ENCODE assay signal across 8 mouse cellular contexts in genomic region chr14:98181545-98181944, GRCm38 (mm10). TPM values are rescaled to one million over a fixed set of nuclear protein-coding genes. Genes with fewer than 3 reads are reported as not detected.
A peak's percentile ranks its signal among the peaks of the same experiment; 100 is the strongest.
DNase-seq lines count a peak whose midpoint lies in the region; ATAC-seq lines count a peak whose summit lies in the region.

No protein-coding gene starts in this region.

- DNase-seq in heart, adult 18-20 months, result peak; percentile 21 to 23
- no peak for DNase-seq in heart, embryonic 10.5 days (ENCODE audit: low spot score)
- peak; percentile 86 for DNase-seq in midbrain, embryonic 11.5 days (ENCODE audit: low spot score, missing footprints)
- DNase-seq in kidney, postnatal 10 days, result peak; percentile 26
- peak; percentile 25 for DNase-seq in retina, postnatal 7 days (ENCODE audit: low read depth, low spot score)
- DNase-seq in thymus, postnatal 0 days (ENCODE audit: low spot score), result no peak

- peak; percentile 54 for ATAC-seq in midbrain, embryonic 11.5 days (ENCODE audit: low FRiP score)
- ATAC-seq in midbrain, embryonic 16.5 days, result no peak
- ATAC-seq in activated CD4-positive, CD25-positive, alpha-beta regulatory T cell, adult 4 months, result no peak

- H3K4me2 ChIP-seq in midbrain, embryonic 11.5 days, result no peak overlapping the region
- H3K4me2 ChIP-seq in midbrain, embryonic 16.5 days (ENCODE audit: low read length), result no peak overlapping the region

- no peak overlapping the region for H3K4me3 ChIP-seq in heart, embryonic 10.5 days
- H3K4me3 ChIP-seq in midbrain, embryonic 11.5 days (ENCODE audit: low read depth, low read length), result no peak overlapping the region
- H3K4me3 ChIP-seq in midbrain, embryonic 16.5 days (ENCODE audit: low read depth, low read length), result no peak overlapping the region

- H3K27me3 ChIP-seq in heart, embryonic 10.5 days (ENCODE audit: insufficient read depth, poor library complexity, severe bottlenecking), result no peaks in the 10 kb centered on the region
- H3K27me3 ChIP-seq in midbrain, embryonic 11.5 days (ENCODE audit: control insufficient read depth, insufficient read depth, low read length), result no peaks in the 10 kb centered on the region
- H3K27me3 ChIP-seq in midbrain, embryonic 16.5 days (ENCODE audit: control insufficient read depth, insufficient read depth, low read depth, low read length), result no peaks in the 10 kb centered on the region

- H3K9me3 ChIP-seq in heart, embryonic 10.5 days, result no peaks in the 10 kb centered on the region
- H3K9me3 ChIP-seq in midbrain, embryonic 11.5 days (ENCODE audit: control insufficient read depth, low read length), result no peaks in the 10 kb centered on the region
- H3K9me3 ChIP-seq in midbrain, embryonic 16.5 days (replicated peaks; ENCODE audit: control insufficient read depth, low read length, poor library complexity, severe bottlenecking), result 0 out of 2 replicates have a peak, but pooled peaks cover 2% of the 10 kb centered on the region

- no peak overlapping the region for H3K27ac ChIP-seq in heart, embryonic 10.5 days
- H3K27ac ChIP-seq in midbrain, embryonic 11.5 days (ENCODE audit: low read depth, low read length), result no peak overlapping the region
- no peak overlapping the region for H3K27ac ChIP-seq in midbrain, embryonic 16.5 days (ENCODE audit: low read length)

- H3K9ac ChIP-seq in midbrain, embryonic 11.5 days (ENCODE audit: low read length), result no peak overlapping the region
- H3K9ac ChIP-seq in midbrain, embryonic 16.5 days (ENCODE audit: low read depth, low read length), result no peak overlapping the region

- WGBS in heart, embryonic 10.5 days, result 0% methylated on average over 1 of the region's 1 CpGs
- 5% methylated on average over 1 of the region's 1 CpGs for WGBS in midbrain, embryonic 11.5 days
- WGBS in midbrain, embryonic 16.5 days, result 5% methylated on average over 1 of the region's 1 CpGs

- peaks cover 7% of the 10 kb centered on the region; the same call in 1 of the 2 replicates for H3K4me1 ChIP-seq in heart, embryonic 10.5 days
- peaks cover 2% of the 10 kb centered on the region; the same call in 1 of the 2 replicates for H3K4me1 ChIP-seq in midbrain, embryonic 11.5 days (ENCODE audit: control insufficient read depth, insufficient read depth, low read length)
- H3K4me1 ChIP-seq in midbrain, embryonic 16.5 days (ENCODE audit: control insufficient read depth, insufficient read depth, low read length), result no peaks in the 10 kb centered on the region

- H3K36me3 ChIP-seq in heart, embryonic 10.5 days, result no peaks in the 10 kb centered on the region
- H3K36me3 ChIP-seq in midbrain, embryonic 11.5 days (ENCODE audit: control insufficient read depth, insufficient read depth, low read length), result no peaks in the 10 kb centered on the region
- H3K36me3 ChIP-seq in midbrain, embryonic 16.5 days (ENCODE audit: control insufficient read depth, insufficient read depth, low read length), result no peaks in the 10 kb centered on the region

RNA-seq across cellular contexts. Expression of gene Dach1, which starts 12.0 kb away (rescaled TPM):
- total RNA-seq in heart, adult 18-20 months (2021), result 1 to 10 TPM; 6.2 to 8.1 TPM
- 3.4 and 4.0 TPM in 2 replicates for polyA plus RNA-seq in heart, embryonic 10.5 days (2016; fragmentation: Nextera tagmentation; extraction: Ambion mirVana)
- polyA plus RNA-seq in midbrain, embryonic 11.5 days (2014; fragmentation: Nextera tagmentation; extraction: Ambion mirVana), result 24.0 and 24.2 TPM in 2 replicates
- polyA plus RNA-seq in midbrain, embryonic 16.5 days (2015; fragmentation: Nextera tagmentation; extraction: Ambion mirVana), result 9.4 and 9.7 TPM in 2 replicates
- polyA plus RNA-seq in activated CD4-positive, CD25-positive, alpha-beta regulatory T cell, adult 4 months (2017; shearing (Covaris generic)), result not detected
- 0.26 and 0.38 TPM in 2 replicates for polyA plus RNA-seq in thymus, postnatal 0 days (2015; fragmentation: Nextera tagmentation; extraction: Ambion mirVana)

Comparison
In these comparisons a context has a peak if more than half of its experiments do, and no peak if none do; other contexts are left out.
1. DNase-seq: peak in heart, adult 18-20 months (2 of 2), midbrain, embryonic 11.5 days (single experiment), kidney, postnatal 10 days (single experiment) and retina, postnatal 7 days (single experiment); none in heart, embryonic 10.5 days (single experiment) and thymus, postnatal 0 days (single experiment).